Mouse (Mus musculus): ENCODE data around the gene Adh4. TPM values are rescaled to one million over a fixed set of nuclear protein-coding genes. Genes with fewer than 3 reads are reported as not detected.

Adh4 gene
- polyA plus RNA-seq, 1 experiment from 2014 or later, result 0.06 TPM

DNA sequence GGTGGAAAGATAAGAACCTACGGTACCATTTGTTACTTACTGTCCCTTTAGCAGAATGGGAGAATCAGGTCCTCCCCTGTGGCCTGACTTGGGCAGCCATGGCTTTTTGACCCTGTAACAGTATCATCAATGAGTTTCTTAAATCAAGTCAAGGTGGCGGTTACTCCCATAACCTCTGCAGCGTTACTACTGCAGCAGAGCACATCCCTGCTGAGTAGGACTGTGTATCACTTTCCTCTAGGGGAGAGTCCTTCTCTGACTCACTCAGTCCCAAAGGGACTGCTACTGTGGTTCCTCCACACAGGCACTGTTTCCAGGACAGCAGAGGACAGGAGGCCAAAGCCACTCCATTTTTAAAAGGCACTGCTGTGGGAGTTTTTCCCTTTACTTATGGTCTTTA lies 55.8 kb downstream of the Adh4 start:
- Histone ChIP-seq H3K27me3 (ENCODE audit: control insufficient read depth, insufficient read depth, low read depth, low read length) (no peaks in the 10 kb centered on the region), H3K4me2 (ENCODE audit: low read depth, low read length) (no peak overlapping the region), H3K9me3 (replicated peaks; ENCODE audit: control insufficient read depth, low read length) (no peaks in the 10 kb centered on the region), H3K4me1 (ENCODE audit: control insufficient read depth, low read depth, low read length) (no peaks in the 10 kb centered on the region), H3K36me3 (ENCODE audit: control insufficient read depth, insufficient read depth) (peaks cover 31% of the 10 kb centered on the region), H3K9ac (ENCODE audit: low read depth, low read length) (no peak overlapping the region), H3K27ac (ENCODE audit: low read length) (no peak overlapping the region), H3K4me3 (ENCODE audit: low read depth, low read length) (no peak overlapping the region)
- ATAC-seq (ENCODE audit: low read depth), result no peak
- WGBS (ENCODE audit: insufficient replicate concordance), result 68% methylated on average over 3 of the region's 3 CpGs

DNA sequence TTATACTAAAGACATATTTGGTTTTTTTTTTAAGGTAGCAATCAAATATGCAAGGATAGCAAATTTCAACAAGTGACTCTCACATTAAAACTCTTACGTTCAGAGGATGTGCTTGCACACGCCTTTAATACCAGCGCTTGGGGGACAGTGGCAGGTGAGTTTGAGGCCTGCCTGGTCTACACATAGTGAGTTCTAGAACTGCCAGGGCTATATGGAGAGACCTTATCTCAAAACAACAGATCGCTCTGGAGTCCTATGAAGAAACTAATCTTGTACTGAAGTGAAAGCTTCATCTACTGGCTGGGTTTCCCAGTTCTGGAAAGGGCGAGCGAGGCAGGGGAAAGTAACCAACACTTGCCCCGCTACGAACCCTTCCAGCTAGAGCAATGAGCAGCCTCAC lies 64.2 kb downstream of the Adh4 start:
- no peak overlapping the region for H3K27ac ChIP-seq (ENCODE audit: low read length)
- 51% methylated on average over 8 of the region's 8 CpGs for WGBS (ENCODE audit: insufficient replicate concordance)
- no peak overlapping the region for H3K4me2 ChIP-seq (ENCODE audit: low read depth, low read length)
- H3K9me3 ChIP-seq (replicated peaks; ENCODE audit: control insufficient read depth, low read length), result no peaks in the 10 kb centered on the region
- H3K4me1 ChIP-seq (ENCODE audit: control insufficient read depth, low read depth, low read length), result peaks cover 11% of the 10 kb centered on the region
- no peaks in the 10 kb centered on the region for H3K27me3 ChIP-seq (ENCODE audit: control insufficient read depth, insufficient read depth, low read depth, low read length)
- H3K9ac ChIP-seq (ENCODE audit: low read depth, low read length), result no peak overlapping the region
- peak; percentile 60 for ATAC-seq (ENCODE audit: low read depth)
- no peak overlapping the region for H3K4me3 ChIP-seq (ENCODE audit: low read depth, low read length)
- H3K36me3 ChIP-seq (ENCODE audit: control insufficient read depth, insufficient read depth), result peaks cover 4% of the 10 kb centered on the region

Other genes with a start within 250 kb of the Adh4 start
- gene 4930579F01Rik, start 221.6 kb upstream of the Adh4 start, polyA plus RNA-seq (2015; fragmentation: Nextera tagmentation; extraction: Ambion mirVana), result not detected in 2 replicates
- gene Adh7, start 197.7 kb upstream of the Adh4 start, polyA plus RNA-seq (2015; fragmentation: Nextera tagmentation; extraction: Ambion mirVana), result 0.27 and 0.37 TPM in 2 replicates
- gene Adh1, start 154.5 kb upstream of the Adh4 start, polyA plus RNA-seq (2015; fragmentation: Nextera tagmentation; extraction: Ambion mirVana), result 101 and 138 TPM in 2 replicates
- not detected in 2 replicates for gene Adh6a, start 102.2 kb upstream of the Adh4 start, polyA plus RNA-seq (2015; fragmentation: Nextera tagmentation; extraction: Ambion mirVana)
- gene Adh6b, start 73.7 kb upstream of the Adh4 start, polyA plus RNA-seq (2015; fragmentation: Nextera tagmentation; extraction: Ambion mirVana), result 0.20 and 0.30 TPM in 2 replicates
- 178 and 180 TPM in 2 replicates for gene Adh5, start 27.6 kb downstream of the Adh4 start, polyA plus RNA-seq (2015; fragmentation: Nextera tagmentation; extraction: Ambion mirVana)
- 19.0 and 21.2 TPM in 2 replicates for gene Metap1, start 74.0 kb downstream of the Adh4 start, polyA plus RNA-seq (2015; fragmentation: Nextera tagmentation; extraction: Ambion mirVana)
- 133 and 145 TPM in 2 replicates for gene Eif4e, start 110.7 kb downstream of the Adh4 start, polyA plus RNA-seq (2015; fragmentation: Nextera tagmentation; extraction: Ambion mirVana)

Measured in liver, embryonic 16.5 days (tissue).